Mouse (Mus musculus) myocyte (in vitro differentiated cells): ENCODE results near the gene Kank2.

Source experiments
- MYOD1 ChIP-seq, 3 experiments: IDR thresholded peaks; one replicate each; pipeline ENCODE4 v1.6.1; 2011; ENCODE audit warnings: control low read depth in 2 of 3, low read depth in 2 of 3, mild to moderate bottlenecking in 2 of 3, moderate library complexity in 1 of 3; ENCODE audit not compliant: insufficient read length in 2 of 3, control insufficient read depth in 1 of 3
- MYOG ChIP-seq, 3 experiments: IDR thresholded peaks; one replicate each; pipeline ENCODE4 v1.6.1; 2011; ENCODE audit warnings: control low read depth in 2 of 3, low read depth in 2 of 3, mild to moderate bottlenecking in 2 of 3; ENCODE audit not compliant: insufficient read length in 2 of 3, control insufficient read depth in 1 of 3, insufficient read depth in 1 of 3
- POLR2A ChIP-seq: IDR thresholded peaks from one replicate; pipeline ENCODE4 v1.6.1; 2011; ENCODE audit warnings: low read depth, mild to moderate bottlenecking, control low read depth, moderate library complexity; ENCODE audit not compliant: insufficient read length
- POLR2AphosphoS2 ChIP-seq: IDR thresholded peaks from one replicate; pipeline ENCODE4 v1.6.1; 2011; ENCODE audit warnings: low read depth, control low read depth; ENCODE audit not compliant: insufficient read length
- TCF12 ChIP-seq: IDR thresholded peaks from one replicate; pipeline ENCODE4 v1.6.1; 2011; ENCODE audit warnings: mild to moderate bottlenecking, control low read depth; ENCODE audit not compliant: poor library complexity, insufficient read depth, severe bottlenecking
- USF1 ChIP-seq: IDR thresholded peaks from one replicate; pipeline ENCODE4 v1.6.1; 2011; ENCODE audit warnings: low read depth, mild to moderate bottlenecking, control low read depth, moderate library complexity

DNA sequence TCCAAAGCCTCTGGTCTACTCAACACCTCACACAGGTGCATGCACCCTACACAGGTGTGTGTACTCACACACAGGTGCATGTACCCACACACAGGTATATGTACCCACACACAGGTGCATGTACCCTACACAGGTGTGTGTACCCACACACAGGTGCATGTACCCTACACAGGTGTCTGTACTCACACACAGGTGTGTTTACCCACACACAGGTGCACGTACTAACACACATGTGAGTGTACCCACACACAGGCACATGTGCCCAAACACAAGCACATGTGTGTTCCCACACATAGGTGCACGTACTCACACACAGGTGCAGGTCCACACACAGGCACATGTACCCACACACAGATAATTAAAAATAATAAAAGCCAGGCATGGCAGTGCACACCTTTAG is 39.1 kb upstream of the Kank2 start:
- TF ChIP-seq POLR2AphosphoS2 (no peak), POLR2A (no peak), USF1 (no peak), MYOG (IDR thresholded peaks at IDR 0.05; ENCODE audit: control insufficient read depth in 1 of 3, insufficient read depth in 1 of 3, insufficient read length in 2 of 3, low read depth in 2 of 3) (no peak), TCF12 (no peak), MYOD1 (IDR thresholded peaks at IDR 0.05; ENCODE audit: control insufficient read depth in 1 of 3, insufficient read length in 2 of 3, low read depth in 2 of 3) (no peak)
